Mouse (Mus musculus): ENCODE measurements around the gene Dctpp1.
"Not testable (repeated sequence)": the region's sequence is repeated elsewhere in the genome, so short reads cannot be mapped to it uniquely, and the experiment has no call there.

The Dctpp1 gene

DNA sequence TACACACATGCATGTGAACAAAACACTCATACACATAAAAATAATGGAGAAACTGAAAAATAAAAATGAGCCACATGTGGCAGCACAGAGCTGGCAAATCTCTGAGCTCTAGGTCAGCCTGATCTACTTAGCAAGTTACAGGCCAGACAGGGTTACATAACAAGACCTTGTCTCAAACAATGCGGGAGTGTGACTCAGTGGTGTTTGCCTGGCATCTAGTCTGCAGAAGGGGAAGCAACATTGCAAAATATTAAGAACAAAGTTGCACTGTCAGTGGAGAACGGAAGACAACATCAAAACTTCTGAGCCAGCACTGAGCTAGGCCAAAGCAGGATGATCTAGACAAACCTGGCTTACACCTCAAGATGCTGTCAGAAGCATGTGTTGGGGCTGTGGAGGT, 9.7 kb upstream of the Dctpp1 start:
- DNase-seq (ENCODE audit: low spot score): no peak

DNA sequence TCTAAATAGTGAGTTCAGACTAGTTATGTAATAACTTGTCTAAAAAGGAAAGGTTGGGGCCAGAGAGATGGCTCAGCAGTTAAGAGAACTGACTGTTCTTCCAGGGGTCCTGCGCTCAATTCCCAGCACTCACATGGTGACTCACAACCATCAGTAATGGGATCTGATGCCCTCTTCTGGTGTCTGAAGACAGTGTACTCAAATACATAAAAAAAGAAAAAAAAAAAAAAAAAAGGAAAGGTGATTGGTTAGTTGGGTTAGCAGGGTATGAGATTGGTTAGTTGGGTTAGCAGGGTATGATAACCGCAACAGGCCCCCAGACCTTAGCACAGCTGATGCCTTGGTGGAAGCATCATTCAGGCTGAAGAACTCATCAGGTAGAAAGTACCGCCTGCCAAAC, 3.0 kb upstream of the Dctpp1 start:
- no peak for DNase-seq (ENCODE audit: low spot score)

DNA sequence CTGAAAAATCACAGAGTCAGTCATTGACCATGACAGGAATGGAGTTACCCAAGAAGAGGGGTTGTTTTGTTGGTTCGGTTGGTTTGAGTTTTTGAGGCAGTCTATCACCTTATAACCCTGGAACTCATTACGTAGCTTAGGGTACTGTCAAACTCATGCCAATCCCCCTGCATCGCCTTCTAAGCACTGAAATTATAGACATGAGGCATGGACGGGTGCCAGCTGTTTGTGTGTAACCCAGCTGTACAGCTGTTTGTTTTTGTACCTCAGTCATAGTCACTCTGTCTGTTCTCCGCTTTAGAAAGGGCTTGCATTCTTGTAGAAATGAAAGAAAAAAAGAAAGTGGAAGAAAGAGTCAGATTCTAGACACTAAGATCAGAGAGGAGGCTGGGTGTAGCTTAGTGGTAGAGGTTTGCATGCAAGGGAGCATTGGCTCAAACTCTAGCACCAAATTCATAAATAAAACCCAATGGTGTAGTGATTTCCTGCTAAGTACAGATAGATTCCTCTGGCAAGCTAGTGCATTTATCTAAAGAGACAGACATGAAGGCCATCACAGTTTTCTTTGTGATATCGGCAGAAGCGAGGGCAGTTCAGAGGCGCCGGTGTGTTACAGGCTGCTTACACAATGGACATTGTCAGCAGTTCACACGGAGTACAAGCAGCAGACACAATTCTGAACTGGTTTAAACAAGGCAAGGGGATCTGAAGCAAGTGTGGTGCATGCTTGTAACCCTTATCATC, 1.9 kb upstream of the Dctpp1 start:
- no peak for DNase-seq (ENCODE audit: low spot score)

DNA sequence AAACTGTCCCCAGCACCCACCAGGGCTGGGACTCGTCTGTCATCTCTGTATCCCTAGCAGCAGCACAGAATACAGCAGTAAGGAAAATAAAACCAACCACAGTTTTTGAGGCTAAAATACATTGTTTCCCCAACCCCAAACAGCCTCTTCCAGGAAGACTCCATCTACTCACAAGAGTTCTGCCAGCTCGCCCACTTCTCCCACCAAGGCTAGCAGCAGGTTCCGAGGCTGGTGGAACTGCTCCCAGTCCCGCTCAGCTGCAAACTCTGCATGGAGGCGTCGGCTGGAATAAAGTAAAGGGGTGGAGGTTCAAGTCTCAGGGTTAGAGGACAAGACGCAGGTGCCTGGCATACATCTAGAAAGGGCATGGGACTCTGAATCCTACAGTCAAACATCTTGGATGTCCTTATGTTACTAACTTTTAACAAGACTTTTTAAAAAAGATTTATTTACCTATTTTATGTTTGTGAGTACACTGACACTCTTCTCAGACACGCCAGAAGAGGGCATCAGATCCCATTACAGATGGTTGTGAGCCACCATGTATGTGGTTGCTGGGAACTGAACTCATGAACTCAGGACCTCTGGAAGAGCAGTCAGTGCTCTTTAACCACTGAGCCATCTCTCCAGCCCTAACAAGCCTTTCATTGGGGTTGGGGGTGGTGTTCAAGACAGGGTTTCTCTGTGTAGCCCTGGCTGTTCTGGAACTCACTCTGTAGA, 1.2 kb downstream of the Dctpp1 start:
- DNase-seq (ENCODE audit: low spot score): no peak

DNA sequence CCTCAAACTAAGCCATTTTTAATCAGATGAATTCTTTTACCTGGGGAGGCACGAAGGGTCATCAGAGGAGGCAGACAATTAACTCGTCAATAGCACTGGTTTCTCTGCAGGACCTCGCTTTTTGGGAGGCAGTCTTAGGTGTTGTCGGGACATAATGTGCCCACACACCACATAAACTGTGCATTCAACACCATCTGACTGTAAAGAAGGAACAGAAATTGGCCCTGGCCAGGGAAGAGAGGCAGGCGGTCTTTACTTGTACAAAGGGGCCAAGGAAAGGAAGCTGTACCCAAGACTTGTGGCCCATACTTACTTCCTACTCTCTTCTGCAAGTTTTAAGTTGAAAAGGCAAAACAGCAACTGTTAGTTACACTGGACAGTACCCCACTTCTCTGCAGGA, 4.0 kb downstream of the Dctpp1 start:
- DNase-seq (ENCODE audit: low spot score): no peak

DNA sequence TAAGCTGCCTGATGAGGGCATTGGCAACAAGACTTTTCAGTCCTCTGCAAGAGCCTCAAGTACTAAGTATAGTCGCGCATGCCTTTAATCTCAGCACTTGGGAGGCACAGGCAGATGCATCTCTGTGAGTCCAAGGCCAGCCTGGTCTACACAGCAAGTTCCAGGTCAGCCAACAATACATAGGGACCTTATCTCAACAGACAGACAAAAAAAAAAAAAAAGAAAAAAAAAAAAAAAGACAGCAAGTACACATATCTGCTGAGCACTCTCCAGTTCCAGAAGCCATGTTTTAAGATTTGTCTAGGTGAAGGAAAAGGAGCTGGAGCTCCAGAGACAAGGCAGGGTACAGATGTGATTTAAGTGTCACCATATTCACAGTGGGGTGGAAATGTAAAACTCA, 4.5 kb downstream of the Dctpp1 start:
- no peak for DNase-seq (ENCODE audit: low spot score)

DNA sequence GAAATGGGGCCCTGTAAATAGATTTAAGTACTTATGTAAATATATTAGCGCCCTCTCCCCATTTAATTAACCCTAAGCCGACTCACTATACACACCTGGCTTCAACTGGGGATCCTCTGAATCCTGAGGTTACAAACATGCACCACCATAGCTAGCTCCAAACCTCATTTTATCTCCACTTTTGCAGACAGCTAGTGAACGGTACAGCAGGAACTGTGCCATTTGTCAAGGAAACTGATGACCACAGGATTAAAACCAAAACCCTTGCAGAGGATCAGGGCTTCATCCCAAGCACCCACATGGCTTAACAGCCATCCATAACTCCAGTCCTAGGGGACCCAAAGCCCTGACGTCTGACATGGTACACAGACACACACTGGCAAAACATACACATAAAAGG, 5.5 kb downstream of the Dctpp1 start:
- DNase-seq (ENCODE audit: low spot score): no peak

DNA sequence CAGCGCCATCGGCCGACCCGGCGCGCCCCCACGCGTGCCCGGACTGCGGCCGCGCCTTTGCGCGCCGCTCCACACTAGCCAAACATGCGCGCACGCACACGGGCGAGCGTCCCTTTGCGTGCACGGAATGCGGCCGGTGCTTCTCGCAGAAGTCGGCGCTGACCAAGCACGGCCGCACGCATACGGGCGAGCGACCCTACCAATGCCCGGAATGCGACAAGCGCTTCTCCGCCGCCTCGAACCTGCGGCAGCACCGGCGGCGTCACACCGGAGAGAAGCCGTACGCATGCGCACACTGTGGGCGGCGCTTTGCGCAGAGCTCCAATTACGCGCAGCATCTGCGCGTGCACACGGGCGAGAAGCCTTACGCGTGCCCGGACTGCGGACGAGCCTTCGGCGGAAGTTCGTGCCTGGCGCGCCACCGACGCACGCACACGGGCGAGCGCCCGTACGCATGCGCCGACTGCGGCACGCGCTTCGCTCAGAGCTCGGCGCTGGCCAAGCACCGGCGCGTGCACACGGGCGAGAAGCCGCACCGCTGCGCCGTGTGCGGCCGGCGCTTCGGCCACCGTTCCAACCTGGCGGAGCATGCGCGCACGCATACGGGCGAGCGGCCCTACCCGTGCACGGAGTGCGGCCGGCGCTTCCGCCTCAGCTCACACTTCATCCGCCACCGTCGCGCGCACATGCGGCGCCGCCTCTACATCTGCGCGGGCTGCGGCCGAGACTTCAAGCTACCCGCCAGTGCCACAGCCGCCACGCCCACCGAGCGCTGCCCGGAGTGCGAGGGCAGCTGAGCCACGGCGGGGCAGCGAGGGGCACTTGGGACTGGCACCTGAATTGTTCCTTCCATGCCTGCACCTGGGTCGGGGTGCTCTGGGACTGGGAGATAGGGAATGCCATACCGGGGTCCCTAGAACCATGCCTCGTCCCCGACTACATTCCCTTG, 6.4 kb downstream of the Dctpp1 start:
- DNase-seq (ENCODE audit: low spot score): peak; percentile 96

DNA sequence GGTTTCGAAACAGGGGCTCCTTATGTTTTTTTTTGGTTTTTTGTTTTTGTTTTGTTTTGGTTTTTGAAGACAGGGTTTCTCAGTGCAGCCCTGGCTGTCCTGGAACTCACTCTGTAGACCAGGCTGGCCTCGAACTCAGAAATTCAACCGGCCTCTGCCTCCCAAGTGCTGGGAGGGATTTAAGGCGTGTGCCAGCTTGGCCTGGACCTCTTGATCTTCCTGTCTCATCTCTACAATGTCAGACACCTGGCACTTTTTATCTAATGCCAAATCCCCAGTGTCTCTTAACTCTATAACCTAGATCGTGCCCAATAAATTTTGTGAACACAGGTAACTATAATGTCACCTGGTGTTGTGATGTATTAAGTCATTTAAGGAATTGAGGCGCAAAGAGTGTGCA, 7.2 kb downstream of the Dctpp1 start:
- DNase-seq (ENCODE audit: low spot score): no peak

DNA sequence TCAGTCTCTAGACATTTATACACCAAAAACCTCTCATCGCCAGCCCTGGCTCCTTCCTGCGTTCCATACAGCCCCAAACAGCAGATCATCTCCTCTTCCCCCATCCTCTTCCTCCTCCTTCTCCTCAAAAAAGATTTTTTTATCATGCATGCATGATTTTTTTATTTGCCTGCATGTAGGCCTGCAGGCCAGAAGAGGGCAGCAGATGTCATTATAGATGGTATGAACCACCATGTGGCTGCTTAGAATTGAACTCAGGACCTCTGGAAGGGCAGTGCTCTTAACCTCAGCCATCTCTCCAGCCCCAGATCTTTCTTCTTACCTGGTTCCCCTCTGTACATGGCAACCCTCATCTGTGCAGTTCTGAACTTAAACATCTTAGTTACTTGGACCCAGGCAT, 8.1 kb downstream of the Dctpp1 start:
- DNase-seq (ENCODE audit: low spot score): no peak

DNA sequence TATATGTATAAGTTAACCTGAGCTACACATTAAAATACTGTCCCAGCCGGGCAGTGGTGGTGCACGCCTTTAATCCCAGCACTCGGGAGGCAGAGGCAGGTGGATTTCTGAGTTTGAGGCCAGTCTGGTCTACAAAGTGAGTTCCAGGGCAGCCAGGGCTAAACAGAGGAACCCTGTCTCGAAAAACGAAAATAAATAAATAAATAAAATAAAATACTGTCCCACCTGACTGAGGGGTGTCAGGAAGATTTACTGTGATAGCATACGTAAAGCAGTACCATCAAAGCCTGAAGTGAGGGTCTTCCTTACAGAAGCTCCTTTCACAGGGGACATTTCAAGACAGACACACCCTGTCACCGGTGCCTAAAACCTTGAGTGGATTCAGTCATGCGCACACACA, 10.0 kb downstream of the Dctpp1 start:
- DNase-seq (ENCODE audit: low spot score): not testable (repeated sequence)

DNA sequence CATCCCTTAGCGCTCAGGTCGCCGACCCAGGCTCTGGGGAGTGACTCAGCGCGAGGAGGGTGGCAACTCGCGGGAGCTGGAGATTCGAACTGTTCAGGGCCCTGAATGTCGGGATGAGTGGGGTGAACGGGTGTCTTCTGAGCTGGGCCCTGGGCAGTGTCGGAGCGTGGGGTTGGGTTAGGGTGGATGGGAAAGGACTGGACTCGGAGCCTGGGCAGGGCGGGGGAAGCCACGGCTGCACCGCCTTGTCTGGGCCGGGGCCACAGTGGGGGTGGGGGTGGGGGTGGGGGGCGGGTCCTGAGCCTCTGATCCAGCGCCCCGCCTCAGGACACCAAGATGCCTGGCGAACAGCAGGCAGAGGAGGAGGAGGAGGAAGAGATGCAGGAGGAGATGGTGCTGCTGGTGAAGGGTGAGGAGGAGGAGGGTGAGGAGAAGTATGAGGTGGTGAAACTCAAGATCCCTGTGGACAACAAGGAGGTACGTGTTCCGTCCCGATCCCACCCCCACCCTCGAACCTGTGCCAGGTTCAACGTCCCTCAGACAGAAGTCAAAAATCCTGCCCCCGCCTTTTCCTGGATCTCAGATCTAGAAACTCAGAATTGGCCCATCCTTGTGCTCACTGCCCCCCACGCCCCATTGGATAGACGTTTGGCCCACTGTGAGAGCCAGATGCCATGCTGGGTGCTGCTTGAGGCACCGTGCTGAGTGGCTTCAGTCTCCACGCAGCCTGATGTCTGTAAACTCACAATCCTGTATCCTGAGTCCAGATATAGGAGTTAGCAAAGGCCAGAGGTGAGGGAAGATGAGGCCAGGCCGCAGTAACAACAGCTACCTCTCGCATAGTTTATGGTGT, 15.6 kb downstream of the Dctpp1 start:
- DNase-seq (ENCODE audit: low spot score): no peak

DNA sequence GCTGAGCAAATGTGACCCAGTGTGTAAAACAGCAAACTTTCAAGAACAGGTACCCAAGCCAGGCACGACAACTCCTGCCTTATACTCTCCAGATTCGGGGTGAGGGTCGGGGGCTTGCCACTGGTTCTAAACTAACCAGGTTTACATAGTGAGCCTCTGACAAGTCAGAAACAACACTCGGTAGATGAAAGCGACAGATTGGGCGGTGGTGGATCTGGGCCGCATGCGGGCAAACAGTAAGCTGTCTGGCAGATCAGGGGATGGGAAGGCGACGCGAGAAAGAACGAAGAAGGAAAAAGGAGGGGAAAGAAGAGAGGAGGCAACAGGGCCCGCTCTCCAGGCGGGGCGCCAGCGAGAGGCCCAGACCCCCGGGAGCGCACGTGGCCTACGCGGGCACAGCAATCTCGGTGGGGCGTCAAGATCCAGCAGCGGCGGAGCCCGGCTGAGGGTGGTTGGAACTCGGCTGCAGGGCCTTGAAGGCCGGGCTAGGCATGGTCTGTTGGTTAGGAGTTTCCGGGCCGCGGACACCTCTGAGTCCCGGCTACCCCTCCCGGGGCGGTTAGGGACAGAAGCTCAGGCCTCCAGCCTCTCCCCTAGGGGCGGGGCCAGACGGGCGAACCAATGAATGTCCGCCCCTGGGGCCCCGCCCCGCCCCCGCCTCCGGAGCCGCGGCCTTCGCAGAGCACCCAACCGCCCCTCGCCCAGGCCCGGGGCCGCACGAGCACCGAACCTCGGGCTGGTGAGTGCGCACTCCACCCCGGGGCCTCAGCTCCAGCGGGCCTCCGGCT, 16.4 kb downstream of the Dctpp1 start, which contains the start of gene Zfp771:
Gene Zfp771, plus strand, starts transcription at position 405 of the 788 bp plus-strand sequence.
- DNase-seq (ENCODE audit: low spot score): peak; percentile 96

DNA sequence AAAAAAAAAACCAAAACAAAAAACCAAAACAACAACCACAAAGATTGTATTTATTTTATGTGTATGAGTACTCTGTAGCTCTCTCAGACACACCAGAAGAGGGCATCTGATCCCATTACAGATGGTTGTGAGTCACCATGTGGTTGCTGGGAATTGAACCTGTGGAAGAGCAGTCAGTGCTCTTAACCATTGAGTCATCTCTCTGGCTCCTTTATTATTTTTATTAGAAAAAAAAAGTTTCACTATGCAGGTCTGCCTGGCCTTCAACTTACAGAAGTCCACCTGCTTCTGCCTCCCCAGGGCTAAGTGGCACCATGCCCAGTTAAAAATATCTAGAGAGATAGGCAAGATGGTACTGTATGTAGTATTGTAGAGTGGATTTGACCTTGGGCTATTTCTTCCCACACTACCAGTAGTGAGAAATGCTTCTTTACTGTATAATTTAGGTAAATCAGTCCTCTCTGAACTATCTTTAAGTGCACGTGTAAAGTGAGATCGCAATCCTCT, 17.1 kb downstream of the Dctpp1 start:
- no peak for DNase-seq (ENCODE audit: low spot score)

DNA sequence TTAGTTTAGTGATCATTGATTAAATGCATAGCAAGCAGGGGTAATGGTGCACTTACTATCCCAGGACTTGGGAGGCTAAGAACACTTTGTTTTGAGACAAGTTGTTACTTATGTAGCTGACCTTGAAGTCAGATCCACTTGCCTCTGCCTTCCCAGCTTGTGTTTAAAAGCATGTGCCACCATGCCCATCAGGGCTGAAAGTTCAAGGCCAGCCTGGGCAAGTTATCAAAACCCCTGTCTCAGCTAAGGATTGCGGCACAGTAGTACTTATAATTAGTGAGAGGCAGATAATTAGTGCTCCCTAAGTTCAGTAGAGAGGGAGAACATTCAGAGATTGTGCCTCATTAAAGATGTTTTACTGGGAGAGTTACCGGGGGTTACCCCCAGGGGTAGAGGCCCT, 25.7 kb downstream of the Dctpp1 start:
- no peak for DNase-seq (ENCODE audit: low spot score)

DNA sequence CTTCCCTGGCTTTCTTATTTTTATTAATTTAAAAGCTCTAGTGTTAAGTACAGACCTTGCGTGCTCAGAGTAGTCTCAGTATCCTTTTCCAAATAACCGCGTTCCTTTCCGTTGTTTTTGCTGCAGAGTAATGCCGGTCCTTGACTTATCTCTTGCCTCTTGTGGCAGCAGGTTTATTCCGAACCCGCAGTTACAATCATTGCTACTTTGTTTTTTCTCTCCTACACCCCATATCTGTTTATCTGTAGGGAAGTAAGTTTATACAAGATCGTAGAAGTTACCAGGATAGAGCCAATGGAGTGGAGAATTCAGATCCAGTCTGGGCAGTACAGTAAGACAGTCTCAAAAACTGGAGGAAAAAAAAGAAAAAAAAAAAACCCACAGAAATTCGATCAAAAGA, 26.7 kb downstream of the Dctpp1 start:
- DNase-seq (ENCODE audit: low spot score): no peak

DNA sequence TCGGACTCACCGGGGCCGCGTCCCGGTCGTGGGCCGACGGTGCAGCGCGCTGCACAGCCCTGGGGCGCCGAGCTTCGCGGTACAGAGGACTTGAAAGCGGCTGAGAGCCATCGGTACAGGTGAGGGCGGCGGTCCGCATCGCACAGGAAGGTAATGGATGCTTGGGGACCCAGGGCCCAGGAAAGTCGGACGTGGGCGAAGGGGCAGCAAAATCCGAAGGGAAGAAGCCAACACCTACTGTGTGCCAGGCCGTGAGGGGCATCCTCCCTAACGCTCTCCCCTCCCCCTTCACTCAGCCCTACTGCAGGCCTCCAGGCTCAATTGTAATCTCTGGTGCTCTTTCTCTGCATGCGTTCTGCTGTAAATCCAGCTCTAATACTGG, 27.1 kb downstream of the Dctpp1 start:
- no peak for DNase-seq (ENCODE audit: low spot score)

DNA sequence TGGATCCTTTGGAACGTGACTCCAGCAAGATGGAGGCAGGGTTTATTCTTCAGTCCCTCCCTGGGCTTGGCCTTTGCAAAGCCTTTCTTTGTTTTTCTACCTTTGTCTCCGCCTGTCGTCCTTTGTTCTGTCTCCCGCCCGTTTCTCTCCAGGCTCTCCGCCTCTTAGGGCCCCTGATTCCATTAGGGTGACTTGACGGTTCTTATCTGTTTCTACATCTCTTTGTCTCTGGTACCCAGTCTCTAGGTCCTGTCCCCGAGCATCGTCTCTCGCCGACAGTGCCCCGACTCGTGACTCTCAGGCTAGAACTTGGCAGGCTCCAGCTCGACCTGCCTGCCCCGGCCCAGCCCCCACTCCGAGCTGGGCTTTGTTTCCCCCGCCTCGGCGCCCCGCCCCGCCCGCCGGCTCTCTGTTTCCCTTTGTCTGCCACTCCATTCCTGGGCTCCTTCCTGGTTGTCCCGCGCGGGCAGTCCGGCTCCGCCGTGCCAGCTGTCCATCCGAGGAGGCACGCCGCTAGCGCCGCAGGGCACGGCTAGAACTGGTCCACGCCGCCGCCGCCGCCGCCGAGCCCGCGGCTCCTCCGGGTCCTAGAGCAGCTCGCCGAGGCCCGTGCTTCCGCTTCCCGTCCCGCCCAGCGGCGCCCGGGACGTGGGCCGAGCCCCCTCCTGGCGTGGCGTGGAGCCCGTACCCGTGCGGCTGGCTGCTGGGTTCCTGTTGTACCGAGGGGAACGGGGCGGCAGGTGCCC, 27.7 kb downstream of the Dctpp1 start, which contains the start of the genes Zfp553 and Sept1:
Gene Zfp553, plus strand, starts transcription at position 440 of the 746 bp plus-strand sequence.
Gene Sept1, minus strand, starts transcription at position 509 of the 746 bp plus-strand sequence.
- DNase-seq (ENCODE audit: low spot score): peak; percentile 85

DNA sequence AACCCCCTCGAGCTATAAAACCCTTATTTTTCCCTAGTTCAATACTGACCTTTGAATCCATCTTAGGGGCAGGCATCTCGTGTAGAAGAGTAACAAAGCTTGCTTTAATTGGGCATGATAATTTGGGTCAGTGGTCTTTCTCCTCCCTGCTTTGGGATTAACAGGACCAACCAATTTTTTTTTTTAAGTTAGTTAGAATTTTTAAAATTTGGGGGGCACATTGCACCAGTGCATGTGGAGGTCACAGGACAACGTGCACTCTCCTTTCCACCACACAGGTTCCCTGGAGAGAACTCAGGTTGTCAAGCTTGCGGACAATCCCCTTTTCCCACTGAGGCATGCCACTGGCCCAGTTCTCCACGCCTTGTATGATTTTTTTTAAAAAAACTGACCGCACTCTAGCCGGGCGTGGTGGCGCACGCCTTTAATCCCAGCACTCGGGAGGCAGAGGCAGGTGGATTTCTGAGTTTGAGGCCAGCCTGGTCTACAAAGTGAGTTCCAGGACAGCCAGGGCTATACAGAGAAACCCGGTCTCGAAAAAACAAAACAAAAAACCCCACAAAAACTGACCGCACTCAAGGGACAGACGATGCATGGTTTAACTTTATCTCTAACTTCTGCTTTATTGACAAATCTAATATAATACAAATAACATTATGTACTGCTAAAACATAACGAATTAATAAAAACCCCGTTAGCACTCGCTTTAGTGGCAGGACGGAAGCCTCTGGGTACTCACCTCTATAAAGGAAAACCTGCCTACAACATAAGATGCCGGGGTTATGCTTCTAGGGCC, 28.5 kb downstream of the Dctpp1 start:
- DNase-seq (ENCODE audit: low spot score): no peak

Data from urinary bladder, postnatal 14 days (tissue).